Mouse (Mus musculus) midbrain, postnatal 0 days (tissue): ENCODE measurements around the gene Hdac5. TPM values are rescaled to one million over a fixed set of nuclear protein-coding genes. Genes with fewer than 3 reads are reported as not detected.

Source experiments
- ATAC-seq: fragments of 200-750 bp; cut with Nextera tagmentation; 2 replicates; pipeline ENCODE4 v1.8.0; 2017; ENCODE audit warnings: moderate number of reproducible peaks, mild to moderate bottlenecking, moderate TSS enrichment, moderate library complexity; ENCODE audit not compliant: low FRiP score
- DNase-seq: peaks from one replicate; pipeline ENCODE4 v3.0.0-alpha.2; 2015; ENCODE audit warnings: low spot score
- H3K27ac ChIP-seq: fragments of 300-500 bp; sonication (generic); 2 replicates; pipeline ENCODE4 v1.5.1; 2014; ENCODE audit warnings: low read depth, mild to moderate bottlenecking, low read length, mixed read lengths
- H3K27me3 ChIP-seq: fragments of 300-500 bp; sonication (generic); 2 replicates; pipeline ENCODE4 v1.6.1; 2014; ENCODE audit warnings: low read length, control low read depth, mixed read lengths; ENCODE audit not compliant: insufficient read depth
- H3K36me3 ChIP-seq: fragments of 300-500 bp; sonication (generic); 2 replicates; pipeline ENCODE4 v1.6.1; 2014; ENCODE audit warnings: low read length, control low read depth, mixed read lengths; ENCODE audit not compliant: insufficient read depth
- H3K4me1 ChIP-seq: fragments of 300-500 bp; sonication (generic); 2 replicates; pipeline ENCODE4 v1.6.1; 2014; ENCODE audit warnings: mild to moderate bottlenecking, control low read depth, antibody characterized with exemption, low read length, mixed read lengths; ENCODE audit not compliant: insufficient read depth
- H3K4me2 ChIP-seq: fragments of 300-500 bp; sonication (generic); 2 replicates; pipeline ENCODE4 v1.6.1; 2014; ENCODE audit warnings: low read depth, mild to moderate bottlenecking, low read length, mixed read lengths; ENCODE audit not compliant: poor library complexity, severe bottlenecking
- H3K4me3 ChIP-seq: fragments of 300-500 bp; sonication (generic); 2 replicates; pipeline ENCODE4 v1.5.1; 2014; ENCODE audit warnings: low read depth, mild to moderate bottlenecking, low read length, moderate library complexity
- H3K9ac ChIP-seq: fragments of 300-500 bp; sonication (generic); replicated peaks from 2 replicates; pipeline ENCODE4 v1.6.1; 2014; ENCODE audit warnings: mild to moderate bottlenecking, low read length, moderate library complexity, mixed read lengths; ENCODE audit not compliant: poor library complexity, severe bottlenecking
- H3K9me3 ChIP-seq: fragments of 300-500 bp; sonication (generic); 2 replicates; pipeline ENCODE4 v1.6.1; 2016; ENCODE audit warnings: low read length, control low read depth
- CTCF ChIP-seq: IDR thresholded peaks from 2 replicates; pipeline ENCODE4 v1.5.1; 2016; ENCODE audit warnings: antibody characterized with exemption, mild to moderate bottlenecking
- WGBS: fragments of 180-500 bp; shearing (Covaris S2); extraction: QIAGEN DNeasy Blood & Tissue Kit; methylation state at CpG from one replicate; pipeline ENCODE4 v1.1.7; 2014; 5-methylcytosine and 5-hydroxymethylcytosine counted together
- polyA plus RNA-seq: library from polyadenylated mRNA; unstranded; fragments of >200 nt; fragmentation: Nextera tagmentation; extraction: Ambion mirVana; gene quantifications from 2 replicates; pipeline ENCODE4 v1.2.1, GENCODE M21; 2015
- total RNA-seq: library from RNA; depleted of rRNA; stranded (reverse); fragments of >200 nt; gene quantifications from 2 replicates; pipeline ENCODE4 v1.2.3, GENCODE M21; 2014

Hdac5 gene
- total and polyA plus RNA-seq, 2 experiments from 2014 or later, result 65.9 to 183 TPM

DNA sequence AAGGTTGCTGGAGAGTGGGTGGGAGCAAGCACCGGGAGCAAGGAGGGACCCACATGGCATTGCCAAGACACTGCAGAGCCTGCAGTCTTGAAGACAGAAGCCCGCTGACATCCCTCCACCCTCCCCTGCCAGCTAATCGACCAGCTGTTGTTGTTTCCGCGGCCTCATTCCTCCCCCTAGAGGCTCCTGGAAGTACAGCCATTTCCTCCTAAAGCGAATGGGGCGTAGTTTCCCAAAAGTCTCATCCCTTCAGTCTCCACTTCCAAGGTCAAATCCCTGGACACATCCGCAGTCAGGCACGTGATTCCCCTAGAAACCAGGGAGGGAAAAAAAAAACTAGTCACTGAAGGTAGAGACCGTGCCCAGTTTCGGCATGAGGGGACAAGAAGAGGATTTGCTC lies 37.5 kb upstream of the Hdac5 start:
- no peak overlapping the region for H3K4me2 ChIP-seq
- peak; percentile 89 for DNase-seq

DNA sequence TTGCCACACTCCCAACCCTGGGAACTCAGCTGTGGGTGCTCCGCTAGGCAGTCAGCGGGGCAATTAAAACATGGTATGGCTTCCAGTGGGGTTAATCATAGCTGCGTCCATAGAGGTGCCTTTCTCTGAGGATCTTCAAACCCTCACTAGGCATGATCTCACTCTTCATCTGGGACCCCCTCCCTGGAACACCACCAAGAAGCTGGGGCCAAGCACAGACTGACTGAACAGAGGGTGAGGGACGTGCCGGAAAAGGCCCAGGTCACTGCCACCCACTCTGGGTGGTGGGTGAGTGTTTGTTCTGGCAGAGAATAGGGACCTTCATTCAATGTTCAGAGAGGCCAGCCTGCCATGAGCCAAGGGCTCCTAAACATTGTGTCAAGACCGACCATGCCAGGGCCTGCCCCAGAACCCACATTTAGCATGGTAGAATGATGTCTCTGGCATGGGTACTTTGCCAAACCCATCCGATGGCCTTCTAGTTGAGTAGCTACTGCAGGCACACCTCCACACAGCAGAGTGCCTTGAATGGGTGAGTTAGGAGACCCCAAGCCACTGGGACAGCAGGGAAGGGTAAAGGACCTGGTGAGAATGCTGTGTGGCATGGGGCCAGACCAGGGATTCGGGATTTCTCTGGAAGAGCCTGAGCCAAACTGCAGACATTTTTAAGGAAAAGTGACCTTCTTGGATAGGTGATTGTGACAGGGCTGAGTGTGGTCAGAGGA lies 36.8 kb upstream of the Hdac5 start:
- H3K27ac ChIP-seq, result no peak overlapping the region
- WGBS, result 88% methylated on average over 8 of the region's 8 CpGs
- no peak for ATAC-seq

More for the DNA sequence above, 37.5 kb upstream of the Hdac5 start:
- Histone ChIP-seq H3K36me3 (no peaks in the 10 kb centered on the region), H3K27me3 (no peaks in the 10 kb centered on the region), H3K9me3 (no peaks in the 10 kb centered on the region), H3K9ac (no peak overlapping the region), H3K4me1 (no peaks in the 10 kb centered on the region), H3K4me3 (no peak overlapping the region), H3K27ac (no peak overlapping the region)
- 9% methylated on average over 11 of the region's 11 CpGs for WGBS
- peak; percentile 81 for TF ChIP-seq CTCF
- ATAC-seq, result peak; percentile 72; the same call in 1 of the 2 replicates

DNA sequence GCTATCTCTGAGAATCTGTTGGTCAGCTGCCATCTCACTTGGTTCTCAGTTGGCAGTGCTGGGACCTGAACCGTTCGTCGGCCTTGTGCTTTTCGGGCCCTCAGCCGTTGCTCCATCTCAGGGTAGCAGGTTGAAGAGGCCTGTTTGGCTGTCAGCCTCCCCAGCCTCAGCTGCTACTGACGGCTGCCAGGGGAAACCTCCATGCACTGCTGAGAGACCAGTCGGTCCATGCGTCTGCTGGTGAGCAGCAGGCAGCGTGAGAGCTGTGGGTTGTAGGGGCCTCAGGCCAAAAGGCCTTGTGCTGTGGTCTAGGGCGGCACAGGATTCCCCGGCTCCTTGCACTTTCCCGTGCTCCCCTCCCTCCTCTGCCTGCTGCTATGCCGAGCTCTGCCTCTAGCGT lies 35.9 kb upstream of the Hdac5 start:
- Histone ChIP-seq H3K9ac (no peak overlapping the region), H3K9me3 (no peaks in the 10 kb centered on the region), H3K4me2 (no peak overlapping the region), H3K27ac (no peak overlapping the region), H3K4me1 (no peaks in the 10 kb centered on the region), H3K4me3 (no peak overlapping the region), H3K27me3 (no peaks in the 10 kb centered on the region), H3K36me3 (no peaks in the 10 kb centered on the region)
- ATAC-seq, result peak; percentile 27; the same call in 1 of the 2 replicates
- peak; percentile 46 for DNase-seq
- WGBS, result 62% methylated on average over 14 of the region's 14 CpGs
- no peak for TF ChIP-seq CTCF

More for the DNA sequence above, 36.8 kb upstream of the Hdac5 start:
- Histone ChIP-seq H3K9me3 (no peaks in the 10 kb centered on the region), H3K4me1 (no peaks in the 10 kb centered on the region), H3K36me3 (no peaks in the 10 kb centered on the region), H3K4me2 (no peak overlapping the region), H3K9ac (no peak overlapping the region), H3K27me3 (no peaks in the 10 kb centered on the region), H3K4me3 (no peak overlapping the region)
- DNase-seq, result no peak
- no peak for TF ChIP-seq CTCF

DNA sequence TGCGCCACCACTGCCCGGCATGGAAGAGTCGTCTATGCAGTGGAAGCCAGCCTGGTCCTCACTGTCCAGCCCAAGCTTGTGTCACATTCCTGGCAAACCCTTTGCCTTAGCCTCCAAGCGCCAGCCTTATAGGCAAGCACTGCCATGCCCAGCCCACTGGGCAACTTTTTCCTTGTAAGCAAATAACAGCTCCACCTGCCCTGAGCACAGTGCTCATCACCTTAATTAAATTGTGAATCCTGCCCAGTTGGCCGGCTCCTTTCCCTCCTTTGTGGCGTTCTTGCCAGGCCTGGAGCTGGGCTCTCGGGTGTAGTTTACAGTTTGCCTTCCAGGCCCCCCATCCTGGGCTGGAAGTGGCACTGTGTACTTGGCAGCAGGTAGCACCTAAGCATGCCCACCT lies 33.2 kb upstream of the Hdac5 start:
- H3K9ac ChIP-seq, result no peak overlapping the region
- H3K9me3 ChIP-seq, result no peaks in the 10 kb centered on the region
- H3K27me3 ChIP-seq, result no peaks in the 10 kb centered on the region
- H3K4me2 ChIP-seq, result no peak overlapping the region
- DNase-seq (no peak), ATAC-seq (no peak)
- no peak overlapping the region for H3K27ac ChIP-seq
- no peaks in the 10 kb centered on the region for H3K4me1 ChIP-seq
- H3K4me3 ChIP-seq, result no peak overlapping the region
- no peak for TF ChIP-seq CTCF
- WGBS, result 92% methylated on average over 7 of the region's 7 CpGs
- no peaks in the 10 kb centered on the region for H3K36me3 ChIP-seq

DNA sequence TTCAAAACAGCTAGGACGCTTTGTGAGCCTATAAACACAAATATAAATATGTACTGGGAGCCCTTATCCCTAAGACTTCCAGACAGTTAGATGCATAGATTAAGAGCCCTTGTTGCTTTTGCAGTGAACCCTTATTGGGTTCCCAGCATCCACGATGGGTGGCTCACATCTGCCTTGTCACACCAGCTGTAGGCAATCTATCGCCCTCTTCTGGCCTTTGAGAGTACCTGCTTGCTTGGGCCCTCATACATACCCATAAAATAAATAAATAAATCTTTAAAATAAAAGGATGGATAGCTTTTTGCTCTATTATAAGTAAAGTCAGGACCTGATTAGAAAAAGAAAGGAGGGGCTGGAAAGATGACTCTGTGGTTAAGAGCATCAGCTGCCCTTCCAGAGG lies 28.6 kb upstream of the Hdac5 start:
- H3K27me3 ChIP-seq, result no peaks in the 10 kb centered on the region
- H3K36me3 ChIP-seq, result no peaks in the 10 kb centered on the region
- no peak overlapping the region for H3K4me3 ChIP-seq
- no peak for DNase-seq
- H3K4me2 ChIP-seq, result no peak overlapping the region
- peak; percentile 27 for TF ChIP-seq CTCF
- H3K9me3 ChIP-seq, result no peaks in the 10 kb centered on the region
- ATAC-seq, result no peak
- WGBS, result 93% methylated on average over 3 of the region's 3 CpGs
- H3K27ac ChIP-seq, result no peak overlapping the region
- H3K4me1 ChIP-seq, result no peaks in the 10 kb centered on the region
- H3K9ac ChIP-seq, result no peak overlapping the region

DNA sequence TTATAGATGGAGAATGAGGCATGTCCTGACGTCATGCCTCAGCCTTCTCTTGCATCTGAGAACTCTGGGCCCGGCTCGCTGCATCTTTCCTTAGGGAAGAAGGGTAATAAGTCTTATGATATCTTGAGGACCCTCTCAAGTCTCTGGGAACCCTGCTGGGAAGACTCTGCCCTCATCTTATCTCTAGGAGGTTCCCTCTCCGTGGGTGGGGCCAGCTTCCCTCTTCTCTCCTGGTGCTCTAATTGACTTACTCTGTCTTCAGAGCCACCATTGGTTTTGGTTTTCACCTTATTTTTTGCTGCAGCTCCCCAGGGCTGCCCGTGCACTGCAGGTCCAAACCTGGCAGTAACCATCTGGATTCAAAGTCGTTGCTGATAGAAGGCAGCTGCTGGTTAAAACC lies 28.1 kb upstream of the Hdac5 start:
- Histone ChIP-seq H3K9me3 (no peaks in the 10 kb centered on the region), H3K9ac (no peak overlapping the region), H3K27ac (no peak overlapping the region), H3K27me3 (no peaks in the 10 kb centered on the region), H3K4me1 (no peaks in the 10 kb centered on the region), H3K4me3 (no peak overlapping the region), H3K4me2 (no peak overlapping the region), H3K36me3 (no peaks in the 10 kb centered on the region)
- WGBS, result 79% methylated on average over 6 of the region's 6 CpGs
- no peak for TF ChIP-seq CTCF
- DNase-seq (no peak), ATAC-seq (no peak)
